Mouse (Mus musculus): ENCODE measurements at regions not wholly inside any gene's neighbourhood (a gene's known extent, or its start where the extent isn't known, plus 50 kb on each side); places are given as distances from the start of the nearest gene placed in this dataset.

DNA sequence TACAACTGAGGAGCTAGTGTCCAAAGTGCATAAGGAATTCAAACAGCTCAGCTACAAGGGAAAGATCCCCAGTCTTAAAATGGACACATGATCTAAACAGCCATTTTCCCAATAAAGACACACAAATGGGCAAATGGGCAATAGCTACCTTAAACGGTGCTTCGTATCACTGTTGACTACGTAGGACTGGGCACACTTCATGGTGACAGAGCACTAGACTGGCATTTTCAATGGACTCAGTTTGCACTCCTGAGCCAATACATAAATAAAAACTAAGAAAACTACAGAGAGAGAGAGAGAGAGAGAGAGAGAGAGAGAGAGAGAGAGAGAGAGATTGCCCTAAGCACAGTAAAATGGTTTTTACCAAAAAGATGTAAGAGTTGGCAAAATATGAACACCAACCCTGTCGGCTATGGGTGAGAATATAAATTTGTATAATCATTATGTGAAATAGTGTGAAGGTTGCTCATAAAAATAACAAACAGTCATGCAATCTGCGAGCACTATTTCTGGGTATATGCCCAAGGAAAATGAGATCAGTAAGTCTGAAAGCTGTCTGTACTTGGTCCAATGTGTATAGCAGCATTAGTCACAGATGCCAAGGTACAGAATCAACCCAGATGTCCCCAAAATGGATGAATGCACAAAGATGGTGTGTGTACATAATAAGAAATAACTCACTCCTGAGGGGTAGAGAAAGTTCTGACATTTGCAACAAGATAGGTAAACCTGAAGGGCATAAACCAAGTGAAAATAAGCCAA is 312.9 kb upstream of the Clec14a start:
- DNase-seq (ENCODE audit: low spot score in 2 of 2): peak in 1 of 2 experiments; percentile 6

DNA sequence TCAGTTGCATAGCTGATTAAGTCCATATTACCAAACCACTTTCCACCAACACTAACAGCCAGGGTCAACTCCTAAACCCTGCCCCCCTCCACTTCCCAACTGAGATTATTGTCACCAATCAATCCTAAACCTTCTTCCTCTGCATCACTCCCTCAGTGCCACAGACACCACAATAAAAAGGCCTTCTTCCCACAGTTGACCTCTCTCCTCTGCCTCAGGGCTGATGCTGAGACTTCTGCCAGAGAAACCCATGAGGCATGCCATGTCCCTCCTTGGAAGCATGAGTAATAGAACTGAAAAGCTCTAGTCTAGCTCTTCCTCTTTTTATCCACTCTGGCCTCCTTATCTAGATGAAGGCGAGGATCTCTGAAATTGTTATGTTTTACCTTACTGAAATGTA is 300.0 kb upstream of the Clec14a start:
- no peak for DNase-seq (ENCODE audit: low spot score in 2 of 2)

DNA sequence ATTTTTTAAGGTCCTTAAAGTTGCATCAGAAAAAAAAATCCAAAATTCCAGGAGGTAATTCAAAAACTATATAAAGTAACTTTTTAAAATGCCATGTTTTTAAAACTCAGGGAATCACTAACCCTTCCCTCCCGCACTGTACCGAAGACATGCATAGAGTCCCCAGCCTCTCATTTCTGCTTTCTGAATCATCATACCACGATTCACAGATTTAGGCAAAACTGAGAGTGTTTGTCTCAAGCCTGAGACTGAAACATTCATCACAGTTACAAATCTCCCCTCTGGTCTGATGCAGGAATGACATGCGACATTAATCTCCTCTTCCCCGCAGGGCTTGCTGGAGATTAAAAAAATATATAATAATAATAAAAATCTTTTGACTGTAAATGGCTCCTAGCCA is 291.8 kb upstream of the Clec14a start:
- no peak for DNase-seq (ENCODE audit: low spot score in 2 of 2)

DNA sequence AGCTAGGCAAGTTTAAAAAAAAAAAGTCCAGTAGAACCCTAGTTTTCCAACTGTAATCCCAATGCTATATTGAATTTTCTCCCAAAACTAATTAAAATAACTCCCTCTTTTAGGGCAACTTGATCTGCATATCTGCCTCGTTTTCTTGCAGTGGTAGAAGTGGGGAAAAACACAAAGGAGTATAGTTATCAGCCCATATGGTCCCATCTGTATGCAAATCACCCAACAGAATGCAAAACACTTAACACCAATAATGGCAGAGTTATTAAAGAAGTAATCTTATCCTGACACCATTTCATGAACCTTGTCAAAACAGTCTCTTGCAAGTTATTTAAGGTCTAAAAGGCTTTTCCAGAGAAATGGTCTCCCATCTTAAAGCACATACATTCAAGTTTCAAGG is 290.7 kb upstream of the Clec14a start:
- DNase-seq (ENCODE audit: low spot score in 2 of 2): no peak

DNA sequence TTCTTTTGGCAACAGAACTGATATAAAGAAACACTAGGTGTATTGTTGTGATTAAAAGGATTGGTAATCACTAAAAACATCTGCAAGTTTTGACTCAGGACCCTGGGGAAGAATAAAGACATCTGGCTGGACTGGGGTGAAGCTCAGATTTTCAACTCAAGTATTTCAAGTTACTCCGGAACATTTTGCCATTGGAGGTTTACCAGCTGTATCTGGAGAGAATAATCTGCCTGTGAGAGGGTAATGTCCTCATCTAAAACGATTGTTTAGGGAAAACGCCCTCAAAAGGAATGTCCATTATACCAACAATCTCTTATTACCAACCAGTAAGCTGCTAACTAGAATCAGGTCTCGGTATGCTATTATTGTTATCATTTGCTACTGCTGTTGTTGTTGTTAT is 288.2 kb upstream of the Clec14a start:
- DNase-seq (ENCODE audit: low spot score in 2 of 2): no peak

DNA sequence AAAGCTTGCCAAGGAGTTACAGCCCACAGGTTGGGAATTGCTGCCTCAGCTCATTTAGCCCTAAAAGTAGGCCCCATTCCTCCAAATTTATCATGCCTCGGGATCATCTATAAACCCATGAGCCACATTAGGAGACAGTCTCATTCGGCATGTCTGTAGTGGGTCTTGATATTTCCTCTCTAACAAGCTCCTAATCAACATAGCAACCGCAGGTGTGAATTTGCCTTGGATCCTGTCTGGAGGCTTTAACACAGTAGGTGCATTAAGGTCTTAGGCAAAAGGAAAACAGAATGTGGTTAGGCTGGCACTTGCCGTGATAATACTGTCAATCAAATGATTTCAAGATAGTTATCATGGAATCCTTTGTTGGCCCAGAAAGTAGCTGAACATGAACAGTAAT is 287.7 kb upstream of the Clec14a start:
- no peak for DNase-seq (ENCODE audit: low spot score in 2 of 2)

DNA sequence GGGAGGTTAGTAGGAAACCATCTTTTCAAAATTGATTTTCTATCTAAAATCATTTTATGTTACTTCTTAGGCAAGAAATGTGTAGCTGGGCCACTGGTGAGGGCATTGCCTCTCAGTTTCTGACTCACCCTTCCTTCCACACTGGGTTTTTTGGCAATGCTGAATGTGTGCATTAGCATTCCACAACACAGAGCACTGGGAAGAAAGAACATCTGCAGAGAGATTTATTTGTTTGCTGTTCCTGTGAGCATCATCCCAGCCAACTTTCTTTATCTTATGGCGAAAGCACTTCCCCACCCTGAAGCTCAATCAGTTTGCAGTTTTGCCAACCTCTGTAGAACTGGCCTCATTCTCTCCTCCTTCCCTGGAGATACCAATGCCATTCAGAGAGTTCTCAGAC is 287.0 kb upstream of the Clec14a start:
- no peak for DNase-seq (ENCODE audit: low spot score in 2 of 2)

DNA sequence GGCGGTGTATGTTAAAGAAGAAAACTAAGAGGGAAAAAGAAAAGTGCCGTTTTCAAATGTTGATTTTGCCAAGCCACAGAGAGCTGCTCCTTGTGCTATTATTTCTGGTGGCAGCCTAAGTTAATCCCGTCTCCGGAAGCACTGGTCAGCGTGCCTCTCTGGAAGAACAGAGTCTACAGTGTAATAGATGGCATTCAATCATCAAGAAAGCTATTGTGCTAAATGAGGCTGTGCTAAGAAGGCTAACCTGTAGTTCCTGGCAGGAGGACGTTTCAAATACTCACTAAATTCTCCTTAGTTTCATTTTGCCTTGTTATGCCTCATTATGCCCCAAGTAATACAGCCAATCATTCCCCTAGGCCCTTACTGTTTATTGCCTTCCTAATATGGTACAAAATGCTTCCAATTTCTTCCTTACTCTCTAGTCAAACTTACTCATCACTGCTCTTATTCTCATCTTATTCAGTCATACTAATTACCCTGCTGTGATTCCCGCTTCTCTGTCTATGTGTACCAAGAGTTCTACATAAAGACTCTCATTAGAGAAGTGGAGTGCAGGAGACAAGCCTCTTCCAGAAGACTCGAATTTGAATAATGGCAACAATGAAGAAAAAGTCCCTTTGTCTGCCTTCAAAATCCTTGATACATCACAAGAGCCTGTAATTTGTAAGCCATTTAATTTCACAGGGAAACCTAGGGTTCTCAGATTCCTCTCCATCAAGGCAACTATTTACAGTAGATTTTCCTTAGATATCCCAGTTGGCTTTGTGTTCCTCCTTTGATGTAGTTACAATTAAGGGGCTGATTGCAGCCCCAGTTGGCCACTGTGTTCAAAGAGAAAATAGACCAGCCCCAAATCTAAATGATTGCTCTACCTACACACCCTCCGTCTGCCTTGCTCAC is 282.0 kb upstream of the Clec14a start:
- DNase-seq (ENCODE audit: low spot score in 2 of 2): no peak

DNA sequence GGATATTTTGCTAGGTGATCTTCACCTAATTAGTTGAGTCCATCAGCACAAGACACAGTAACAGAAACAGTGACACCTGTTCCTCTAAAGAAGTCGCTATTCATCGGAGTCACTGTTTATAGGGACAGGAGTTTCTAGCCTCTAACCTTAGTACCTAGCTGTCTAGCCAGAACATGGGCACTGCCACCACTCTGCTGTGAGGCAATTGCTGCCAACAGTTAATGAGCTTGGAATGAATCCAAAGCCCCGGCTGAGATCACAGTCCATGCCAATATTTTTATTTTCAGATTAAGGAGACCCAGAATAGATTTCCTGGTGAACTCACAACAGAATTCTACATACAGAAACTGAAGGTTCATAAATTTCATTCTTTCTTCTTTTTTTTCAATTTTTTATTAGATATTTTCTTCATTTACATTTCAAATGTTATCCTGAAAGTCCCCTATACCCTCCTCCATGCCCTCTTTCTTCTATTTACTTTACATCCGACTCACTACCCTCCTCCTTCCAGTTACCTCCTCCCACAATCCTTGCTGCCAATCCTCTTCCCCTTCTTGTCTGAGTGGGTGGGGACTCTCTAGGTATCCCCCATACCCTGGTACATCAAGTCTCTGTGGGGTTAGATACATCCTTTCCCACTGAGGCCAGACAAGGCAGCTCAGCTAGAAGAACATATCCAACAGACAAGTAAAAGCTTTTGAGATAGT is 276.9 kb upstream of the Clec14a start:
- DNase-seq (ENCODE audit: low spot score in 2 of 2): peak in 1 of 2 experiments; percentile 19

DNA sequence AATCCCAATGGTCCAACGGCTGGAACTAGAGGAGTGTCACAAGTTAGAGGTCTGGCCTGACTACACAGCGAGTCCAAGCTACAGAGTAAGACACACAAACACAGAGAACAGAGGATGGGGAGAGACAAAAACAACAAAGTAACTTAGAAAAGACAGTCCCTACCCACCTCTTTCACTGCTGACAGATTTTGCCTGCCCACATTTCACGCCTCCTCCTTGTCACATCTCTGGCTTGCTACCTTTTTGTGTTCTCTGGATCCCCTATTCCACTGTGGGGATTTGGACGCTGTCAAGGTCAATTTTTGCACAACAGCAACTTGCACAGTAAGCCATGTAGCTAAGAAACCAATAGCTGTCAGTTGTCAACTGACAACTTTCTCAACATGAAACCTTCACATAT is 275.8 kb upstream of the Clec14a start:
- DNase-seq (ENCODE audit: low spot score in 2 of 2): no peak

DNA sequence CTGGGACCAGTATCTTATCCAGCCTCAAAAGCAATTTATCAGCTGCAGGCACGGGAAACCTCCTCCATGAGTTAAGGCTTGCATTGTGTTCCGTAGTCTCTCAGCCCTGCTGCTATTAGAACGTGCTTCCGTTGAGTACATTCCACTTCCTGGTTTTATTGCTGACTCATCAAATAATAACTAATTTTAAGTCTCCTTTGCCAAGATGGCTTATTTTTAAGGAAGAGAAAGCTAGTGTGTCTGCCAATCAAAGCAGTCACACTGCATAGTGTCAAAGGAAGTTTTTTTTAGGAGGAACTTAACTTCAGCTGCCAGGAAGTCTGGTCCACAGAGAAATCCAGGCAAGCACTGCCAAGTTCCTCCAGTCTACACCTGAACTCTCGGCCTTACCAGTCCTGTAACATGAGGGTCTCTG is 269.2 kb upstream of the Clec14a start:
- no peak for DNase-seq (ENCODE audit: low spot score in 2 of 2)

DNA sequence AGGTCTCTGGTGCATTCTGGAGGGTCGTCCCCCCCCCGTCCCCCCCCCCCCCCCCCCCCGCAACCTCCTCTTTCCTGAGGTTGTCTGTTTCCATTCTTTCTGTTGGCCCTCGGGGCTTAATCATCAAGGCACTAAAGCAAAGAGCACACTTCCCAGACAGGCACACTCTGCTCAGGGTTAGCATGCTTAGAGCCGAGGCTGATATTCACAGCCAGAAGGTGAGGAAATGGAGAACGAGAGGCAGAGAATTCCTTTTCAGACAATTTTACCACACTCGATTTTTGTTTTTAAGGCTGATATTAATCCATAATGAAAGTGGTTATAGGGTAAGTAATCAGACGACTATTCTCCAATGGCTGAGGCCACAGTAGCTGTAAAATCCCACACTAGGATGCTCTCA is 268.7 kb upstream of the Clec14a start:
- DNase-seq (ENCODE audit: low spot score in 2 of 2): no peak

DNA sequence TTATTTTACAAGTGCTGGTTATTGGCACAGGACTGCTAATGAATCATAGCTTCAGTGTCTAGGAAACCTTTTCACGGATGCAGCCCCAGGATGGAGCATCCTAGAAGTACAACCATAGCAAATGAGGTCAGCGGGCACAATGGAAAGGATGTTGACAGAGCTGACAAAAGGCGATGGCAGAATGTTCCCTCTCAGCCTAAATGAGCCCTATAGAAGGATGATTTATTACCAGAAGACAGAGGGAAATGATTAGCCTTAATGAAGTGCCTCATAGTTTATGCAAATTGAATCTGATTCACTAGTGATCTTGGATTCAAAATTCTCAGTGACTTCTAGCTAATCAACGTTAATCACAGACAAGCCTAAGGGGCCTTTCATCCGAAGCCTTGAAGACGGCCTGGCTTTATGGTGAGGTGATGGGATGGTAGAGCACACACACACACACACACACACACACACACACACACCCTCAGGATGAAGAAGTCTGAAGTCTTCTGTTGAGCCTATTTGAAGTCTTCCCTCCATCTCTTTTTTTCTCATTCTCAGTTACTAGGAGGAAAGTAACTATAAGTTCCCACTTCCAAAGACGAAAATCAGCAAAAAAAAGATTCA is 267.4 kb upstream of the Clec14a start:
- no peak for DNase-seq (ENCODE audit: low spot score in 2 of 2)

DNA sequence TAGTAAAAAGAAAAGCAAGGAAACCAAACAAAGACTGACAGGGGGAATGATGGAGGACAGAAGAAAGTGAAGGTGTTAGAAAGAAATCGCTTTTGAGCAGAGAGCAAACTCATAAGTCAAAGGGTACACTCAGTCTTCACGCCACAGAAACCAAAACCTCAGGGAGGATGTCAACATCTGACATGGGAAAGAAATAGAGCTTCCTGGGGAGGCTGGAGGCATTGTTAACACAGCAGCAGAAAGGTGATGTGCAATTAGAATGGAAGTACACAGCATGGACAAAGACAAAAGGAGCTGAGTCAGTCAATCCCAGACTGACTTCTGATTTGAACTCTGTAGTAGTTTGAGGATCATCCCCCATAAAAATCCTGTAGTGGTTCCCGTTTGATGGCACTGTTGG is 261.2 kb upstream of the Clec14a start:
- DNase-seq (ENCODE audit: low spot score in 2 of 2): no peak

DNA sequence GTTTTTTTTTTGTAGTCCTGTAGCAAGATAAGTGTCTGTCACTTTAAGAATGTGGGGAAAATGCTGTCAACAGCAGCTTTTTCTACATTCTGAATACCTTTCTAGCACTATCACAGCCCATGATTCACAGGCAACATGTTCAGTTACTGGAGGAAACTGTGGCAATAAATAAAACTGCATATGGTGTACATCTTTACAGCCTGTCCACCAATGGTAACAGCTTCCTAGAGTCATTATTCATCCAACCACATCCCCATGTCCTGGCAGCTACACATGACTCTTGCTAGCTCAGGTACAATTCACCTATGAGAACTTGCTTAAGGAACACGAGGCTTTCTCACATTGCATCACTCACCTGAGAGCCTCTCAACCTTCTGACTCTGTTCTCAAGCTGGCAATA is 247.7 kb upstream of the Clec14a start:
- DNase-seq (ENCODE audit: low spot score in 2 of 2): no peak

DNA sequence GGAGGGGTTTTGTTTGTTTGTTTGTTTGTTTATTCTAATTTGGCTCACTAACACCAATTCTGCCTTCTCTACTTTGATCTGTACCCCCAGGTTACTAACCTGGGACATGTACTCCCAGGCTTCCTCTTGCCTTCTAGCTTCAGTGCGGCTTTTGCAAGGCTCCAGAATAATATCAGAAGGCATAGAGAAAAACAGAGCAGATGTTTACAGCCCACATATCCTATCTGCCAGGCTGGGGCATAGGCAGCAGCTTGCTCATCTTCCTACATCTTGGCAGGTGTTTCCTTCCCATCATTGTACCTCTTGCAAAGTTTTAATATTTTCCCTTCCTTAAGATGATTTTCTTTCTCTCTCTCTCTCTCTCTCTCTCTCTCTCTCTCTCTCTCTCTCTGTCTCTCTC is 244.9 kb upstream of the Clec14a start:
- peak; percentile 56 to 75 for DNase-seq (ENCODE audit: low spot score in 2 of 2)

DNA sequence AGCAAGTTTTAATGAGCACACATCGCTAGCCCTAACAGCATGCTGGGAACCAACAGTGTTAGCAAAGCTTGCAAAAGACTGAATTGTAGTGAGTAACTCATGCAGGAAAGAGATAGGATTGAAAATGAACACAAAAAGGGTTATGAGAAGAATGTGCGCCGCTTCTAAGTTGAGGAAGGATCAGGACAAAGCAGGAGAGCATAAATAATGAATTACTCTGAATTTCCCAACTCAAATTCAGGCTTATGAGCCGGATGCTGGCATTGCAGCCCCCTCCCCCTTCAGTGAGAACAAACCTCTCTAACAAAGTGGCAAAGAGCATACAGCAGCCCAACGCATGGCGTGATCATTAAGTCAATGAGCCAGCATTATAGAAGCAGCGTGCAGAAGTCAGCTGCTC is 243.6 kb upstream of the Clec14a start:
- no peak for DNase-seq (ENCODE audit: low spot score in 2 of 2)

DNA sequence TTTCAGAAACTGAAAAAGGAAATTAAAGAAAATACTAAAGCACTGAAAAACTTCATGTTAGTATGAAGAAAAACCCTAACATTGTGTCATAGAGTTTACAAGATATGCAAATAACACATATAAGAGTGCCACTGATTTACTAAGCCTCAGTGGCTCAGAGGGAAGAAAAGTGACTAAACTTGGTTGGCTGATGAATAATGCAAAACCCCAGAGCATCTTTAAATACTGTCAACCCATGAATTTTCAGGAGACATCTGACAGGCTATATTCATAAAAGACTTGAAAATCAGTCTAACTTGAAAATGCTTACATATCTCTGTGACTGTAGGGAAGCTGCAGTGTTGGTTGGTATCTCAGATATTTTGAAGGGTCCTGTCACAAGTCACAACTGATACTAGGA is 235.2 kb upstream of the Clec14a start:
- no peak for DNase-seq (ENCODE audit: low spot score in 2 of 2)

DNA sequence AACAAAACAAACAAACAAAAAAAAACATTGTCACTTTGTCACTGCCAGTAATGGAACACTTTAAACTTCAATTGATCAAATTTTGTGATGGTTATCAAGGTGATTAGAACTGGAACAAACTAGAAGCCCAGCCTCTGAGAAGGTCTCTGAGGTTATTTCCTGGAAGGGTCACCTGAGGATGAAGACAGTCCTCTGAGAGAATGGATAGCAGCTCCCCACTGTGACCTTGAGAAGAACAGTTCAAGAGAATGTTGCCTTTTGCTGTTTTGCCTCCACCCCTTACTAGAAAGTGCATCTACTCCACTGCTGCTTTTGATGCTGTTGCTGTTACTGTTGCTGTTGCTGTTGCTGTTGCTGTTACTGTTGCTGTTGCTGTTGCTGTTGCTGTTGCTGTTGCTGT is 205.1 kb upstream of the Clec14a start:
- DNase-seq (ENCODE audit: low spot score in 2 of 2): no peak

DNA sequence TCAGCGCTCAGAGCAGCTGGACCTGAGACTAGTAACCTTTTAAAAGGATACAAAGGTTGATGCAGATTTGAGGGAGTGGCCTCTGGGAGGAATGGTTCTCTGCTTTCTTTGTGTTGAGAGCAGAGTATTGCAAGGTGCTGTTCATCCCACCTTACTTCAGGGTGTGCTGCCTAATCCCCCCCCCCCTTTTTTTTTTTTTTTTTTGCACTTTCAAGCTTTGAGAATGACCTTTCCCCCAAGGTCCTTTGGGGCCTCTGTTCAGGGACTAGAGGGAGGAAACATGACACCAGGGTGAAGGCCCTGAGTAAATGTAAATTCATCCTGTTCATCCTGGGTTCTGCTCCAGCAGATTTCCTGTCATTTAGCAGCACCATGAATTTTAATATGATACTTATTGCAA is 204.4 kb upstream of the Clec14a start:
- no peak for DNase-seq (ENCODE audit: low spot score in 2 of 2)

DNA sequence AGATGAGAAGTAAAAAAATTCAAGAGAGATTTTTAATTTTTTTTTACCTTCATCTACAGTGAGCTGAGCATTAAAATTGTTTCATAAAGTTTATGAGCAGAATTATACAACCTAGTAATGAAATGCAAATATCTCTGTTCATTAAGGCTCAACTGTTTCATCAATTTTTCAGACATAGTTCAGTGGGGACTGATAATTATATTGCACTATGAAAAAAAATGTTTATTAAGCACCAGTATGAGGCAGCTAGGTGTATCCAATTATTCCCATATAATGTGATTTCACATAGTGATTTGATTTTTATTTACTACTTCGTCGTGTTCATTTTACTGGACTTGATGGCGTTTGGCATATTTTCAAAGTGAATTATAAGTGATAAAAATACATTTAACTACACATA is 191.4 kb upstream of the Clec14a start:
- DNase-seq (ENCODE audit: low spot score in 2 of 2): no peak

DNA sequence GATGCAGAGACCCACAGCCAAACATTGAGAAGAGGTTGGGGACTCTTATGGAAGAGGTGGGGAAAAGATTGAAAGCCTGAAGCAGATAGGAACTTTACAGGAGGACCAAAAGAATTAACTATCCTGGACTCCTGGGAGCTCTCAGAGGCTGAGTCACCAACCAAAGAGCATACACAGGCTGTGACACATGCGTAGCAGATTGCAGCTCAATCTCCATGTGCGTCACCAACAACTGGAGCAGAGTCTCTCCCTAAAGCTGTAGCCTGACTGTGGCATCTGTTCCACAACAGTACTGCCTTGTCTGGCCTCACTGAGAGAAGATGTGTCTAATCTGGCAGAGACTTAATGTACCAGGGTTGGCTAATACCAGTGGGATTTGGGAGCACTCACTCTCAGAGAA is 185.7 kb upstream of the Clec14a start:
- no peak for DNase-seq (ENCODE audit: low spot score in 2 of 2)

Measured in frontal cortex, postnatal 36 days (tissue).